Mouse (Mus musculus): ENCODE results near the gene Ppm1a. TPM values are rescaled to one million over a fixed set of nuclear protein-coding genes. Genes with fewer than 3 reads are reported as not detected.
A peak's percentile ranks its signal among the peaks of the same experiment; 100 is the strongest.

Gene Ppm1a
- polyA plus RNA-seq, 1 experiment from 2014 or later: 54.4 TPM

GRCm38 (mm10) chr12:72760376-72761229 is 3.3 kb downstream of the Ppm1a start:
- DNase-seq (ENCODE audit: low spot score): peak; percentile 96
- H3K9me3 ChIP-seq (ENCODE audit: low read length): no peaks in the 10 kb centered on the region

GRCm38 (mm10) chr12:72761230-72761648 is 4.0 kb downstream of the Ppm1a start:
- Histone ChIP-seq H3K4me2 (replicated peaks; ENCODE audit: low read depth, low read length) (peak overlapping the region; percentile 86), H3K27me3 (replicated peaks; ENCODE audit: insufficient read depth, low read length) (no peaks in the 10 kb centered on the region), H3K27ac (ENCODE audit: low read length) (peak overlapping the region; percentile 100), H3K36me3 (ENCODE audit: insufficient read depth, low read length) (no peaks in the 10 kb centered on the region), H3K4me1 (ENCODE audit: insufficient read depth, low read depth, low read length) (peaks cover 3% of the 10 kb centered on the region; the same call in 1 of the 2 replicates), H3K9me3 (ENCODE audit: low read length) (no peaks in the 10 kb centered on the region), H3K4me3 (ENCODE audit: low read depth, low read length) (peak overlapping the region; percentile 99), H3K9ac (replicated peaks; ENCODE audit: low read depth) (peak overlapping the region; percentile 99)
- ATAC-seq (peak; percentile 57), DNase-seq (ENCODE audit: low spot score) (no peak)
- WGBS: no CpG with 5 or more reads among the region's 71 CpGs
- no peak for TF ChIP-seq CTCF (IDR thresholded peaks at IDR 0.05)
- TF ChIP-seq EP300 (IDR thresholded peaks at IDR 0.05): no peak

More at GRCm38 (mm10) chr12:72760376-72761229, 3.3 kb downstream of the Ppm1a start:
- H3K27me3 ChIP-seq (replicated peaks; ENCODE audit: insufficient read depth, low read length): no peaks in the 10 kb centered on the region
- peaks cover 3% of the 10 kb centered on the region; the same call in 1 of the 2 replicates for H3K4me1 ChIP-seq (ENCODE audit: insufficient read depth, low read depth, low read length)
- peak overlapping the region; percentile 99 for H3K9ac ChIP-seq (replicated peaks; ENCODE audit: low read depth)
- WGBS: 1% methylated on average over 47 of the region's 78 CpGs
- H3K36me3 ChIP-seq (ENCODE audit: insufficient read depth, low read length): no peaks in the 10 kb centered on the region
- peak overlapping the region; percentile 99 for H3K4me3 ChIP-seq (ENCODE audit: low read depth, low read length)
- H3K4me2 ChIP-seq (replicated peaks; ENCODE audit: low read depth, low read length): peak overlapping the region; percentile 86
- peak; percentile 15; the same call in 1 of the 2 replicates for TF ChIP-seq CTCF (IDR thresholded peaks at IDR 0.05)
- TF ChIP-seq EP300 (IDR thresholded peaks at IDR 0.05): 0 out of 2 replicates have a peak, but pooled peaks have one; percentile 21
- H3K27ac ChIP-seq (ENCODE audit: low read length): peak overlapping the region; percentile 100
- peak; percentile 95 for ATAC-seq

- Histone ChIP-seq H3K4me2 (replicated peaks; ENCODE audit: low read depth, low read length) (peak overlapping the region; percentile 86), H3K9ac (replicated peaks; ENCODE audit: low read depth) (peak overlapping the region; percentile 99), H3K27ac (ENCODE audit: low read length) (peak overlapping the region; percentile 100), H3K9me3 (ENCODE audit: low read length) (no peaks in the 10 kb centered on the region), H3K27me3 (replicated peaks; ENCODE audit: insufficient read depth, low read length) (no peaks in the 10 kb centered on the region), H3K4me3 (ENCODE audit: low read depth, low read length) (peak overlapping the region; percentile 99), H3K4me1 (ENCODE audit: insufficient read depth, low read depth, low read length) (peaks cover 3% of the 10 kb centered on the region; the same call in 1 of the 2 replicates), H3K36me3 (ENCODE audit: insufficient read depth, low read length) (no peaks in the 10 kb centered on the region)
- peak; percentile 87 for DNase-seq (ENCODE audit: low spot score)
- peak; percentile 69 for ATAC-seq
- 1% methylated on average over 22 of the region's 43 CpGs for WGBS
- TF ChIP-seq CTCF (IDR thresholded peaks at IDR 0.05) (no peak), EP300 (IDR thresholded peaks at IDR 0.05) (no peak)
Observed at GRCm38 (mm10) chr12:72761649-72762261, 4.5 kb downstream of the Ppm1a start.

GRCm38 (mm10) chr12:72762502-72762901 is 5.2 kb downstream of the Ppm1a start:
- 0 out of 2 replicates have a peak overlapping the region, but pooled peaks have one; percentile 99 for H3K9ac ChIP-seq (replicated peaks; ENCODE audit: low read depth)
- peak overlapping the region; percentile 86 for H3K4me2 ChIP-seq (replicated peaks; ENCODE audit: low read depth, low read length)
- whole genome bisulfite sequencing: 17% methylated on average over 1 of the region's 1 CpGs
- 0 out of 2 replicates have a peak overlapping the region, but pooled peaks have one; percentile 26 for H3K27ac ChIP-seq (ENCODE audit: low read length)
- H3K4me1 ChIP-seq (ENCODE audit: insufficient read depth, low read depth, low read length): peaks cover 3% of the 10 kb centered on the region; the same call in 1 of the 2 replicates
- no peak for DNase-seq (ENCODE audit: low spot score)
- TF ChIP-seq EP300 (IDR thresholded peaks at IDR 0.05) (no peak), CTCF (IDR thresholded peaks at IDR 0.05) (no peak)
- no peaks in the 10 kb centered on the region for H3K36me3 ChIP-seq (ENCODE audit: insufficient read depth, low read length)
- no peak for ATAC-seq
- H3K4me3 ChIP-seq (ENCODE audit: low read depth, low read length): peak overlapping the region; percentile 99
- no peaks in the 10 kb centered on the region for H3K9me3 ChIP-seq (ENCODE audit: low read length)
- H3K27me3 ChIP-seq (replicated peaks; ENCODE audit: insufficient read depth, low read length): no peaks in the 10 kb centered on the region

- DNase-seq (ENCODE audit: low spot score) (no peak), ATAC-seq (no peak)
- Histone ChIP-seq H3K4me2 (replicated peaks; ENCODE audit: low read depth, low read length) (peak overlapping the region; percentile 86; the same call in 1 of the 2 replicates), H3K4me1 (ENCODE audit: insufficient read depth, low read depth, low read length) (peaks cover 3% of the 10 kb centered on the region; the same call in 1 of the 2 replicates), H3K9ac (replicated peaks; ENCODE audit: low read depth) (no peak overlapping the region), H3K9me3 (ENCODE audit: low read length) (no peaks in the 10 kb centered on the region), H3K27me3 (replicated peaks; ENCODE audit: insufficient read depth, low read length) (no peaks in the 10 kb centered on the region), H3K36me3 (ENCODE audit: insufficient read depth, low read length) (no peaks in the 10 kb centered on the region), H3K4me3 (ENCODE audit: low read depth, low read length) (no peak overlapping the region), H3K27ac (ENCODE audit: low read length) (no peak overlapping the region)
- 29% methylated on average over 1 of the region's 1 CpGs for WGBS
- no peak for TF ChIP-seq CTCF (IDR thresholded peaks at IDR 0.05)
- no peak for TF ChIP-seq EP300 (IDR thresholded peaks at IDR 0.05)
Observed at GRCm38 (mm10) chr12:72763156-72763555, 5.9 kb downstream of the Ppm1a start.

- no peak for TF ChIP-seq EP300 (IDR thresholded peaks at IDR 0.05)
- TF ChIP-seq CTCF (IDR thresholded peaks at IDR 0.05): no peak
- ATAC-seq (no peak), DNase-seq (ENCODE audit: low spot score) (no peak)
- Histone ChIP-seq H3K4me2 (replicated peaks; ENCODE audit: low read depth, low read length) (no peak overlapping the region), H3K36me3 (ENCODE audit: insufficient read depth, low read length) (no peaks in the 10 kb centered on the region), H3K4me1 (ENCODE audit: insufficient read depth, low read depth, low read length) (peaks cover 3% of the 10 kb centered on the region; the same call in 1 of the 2 replicates), H3K9ac (replicated peaks; ENCODE audit: low read depth) (no peak overlapping the region), H3K4me3 (ENCODE audit: low read depth, low read length) (no peak overlapping the region), H3K27me3 (replicated peaks; ENCODE audit: insufficient read depth, low read length) (no peaks in the 10 kb centered on the region), H3K9me3 (ENCODE audit: low read length) (no peaks in the 10 kb centered on the region), H3K27ac (ENCODE audit: low read length) (no peak overlapping the region)
- 80% methylated on average over 6 of the region's 6 CpGs for WGBS
Observed at GRCm38 (mm10) chr12:72767809-72768208, 10.6 kb downstream of the Ppm1a start.
